In the genomic region with DNA sequence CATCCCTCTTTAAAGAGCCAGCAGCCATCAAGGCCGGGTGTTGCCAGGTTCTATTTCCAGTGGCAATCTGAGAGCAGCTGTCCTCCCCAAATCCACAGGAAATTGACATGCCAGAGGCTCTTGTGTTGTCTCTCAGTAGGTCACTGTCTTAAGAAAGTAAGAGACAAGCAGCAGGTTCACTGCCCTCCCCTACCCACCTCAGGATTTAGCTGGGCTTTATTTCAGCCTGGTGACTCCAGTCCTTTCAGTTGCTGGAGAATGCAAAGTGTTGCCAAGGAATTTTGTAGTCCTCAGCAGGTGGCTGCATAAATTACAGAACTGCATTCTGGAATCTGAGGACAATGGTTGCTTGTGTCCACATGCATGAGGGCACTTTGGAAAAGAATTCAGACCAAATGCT, we compare ENCODE assay signal across 11 mouse cellular contexts.
DNase-seq lines count a peak whose midpoint lies in the region; ATAC-seq and TF ChIP-seq lines count a peak whose summit lies in the region.
"Had no signal": no experiment of that assay in that cellular context is flagged by ENCODE, and none has a peak within 500 bp of the region (broad histone marks: within the 10 kb centered on the region; RNA-seq: fewer than 3 reads in every experiment).

No protein-coding gene starts in this region.

- no peak overlapping the region for H3K4me2 ChIP-seq in hindbrain, postnatal 0 days (ENCODE audit: low read depth, low read length)
- H3K4me2 ChIP-seq in neural tube, embryonic 11.5 days (ENCODE audit: low read depth) = no peak overlapping the region
- H3K4me2 ChIP-seq: embryonic facial prominence, embryonic 12.5 days; heart, embryonic 12.5 days had no signal

- no peaks in the 10 kb centered on the region for H3K9me3 ChIP-seq in embryonic facial prominence, embryonic 10.5 days
- H3K9me3 ChIP-seq in hindbrain, postnatal 0 days (ENCODE audit: low read length) = no peaks in the 10 kb centered on the region
- H3K9me3 ChIP-seq in neural tube, embryonic 11.5 days (ENCODE audit: control insufficient read depth, low read length) = no peaks in the 10 kb centered on the region
- H3K9me3 ChIP-seq: embryonic facial prominence, embryonic 12.5 days; heart, embryonic 12.5 days had no signal

- H3K9ac ChIP-seq in hindbrain, postnatal 0 days (replicated peaks; ENCODE audit: low read length) = no peak overlapping the region
- H3K9ac ChIP-seq in neural tube, embryonic 11.5 days (ENCODE audit: low read length) = no peak overlapping the region
- H3K9ac ChIP-seq: embryonic facial prominence, embryonic 12.5 days; heart, embryonic 12.5 days; liver, embryonic 14.5 days had no signal

- ATAC-seq in hindbrain, postnatal 0 days = peak; percentile 72
- peak; percentile 83 for ATAC-seq in neural tube, embryonic 11.5 days (ENCODE audit: insufficient read depth, low FRiP score, low TSS enrichment)

- WGBS in embryonic facial prominence, embryonic 10.5 days = 19% methylated on average over 1 of the region's 1 CpGs
- WGBS in hindbrain, postnatal 0 days = 23% methylated on average over 1 of the region's 1 CpGs
- WGBS in neural tube, embryonic 11.5 days = 25% methylated on average over 1 of the region's 1 CpGs

- no peak for TF ChIP-seq CTCF in gastrocnemius, adult 2 months (IDR thresholded peaks at IDR 0.05)
- no peak for TF ChIP-seq CTCF in hindbrain, postnatal 0 days (IDR thresholded peaks at IDR 0.05; ENCODE audit: low read depth)
- no peak for TF ChIP-seq CTCF in layer of hippocampus, adult 2 months (conservative IDR thresholded peaks at IDR 0.05)

- H3K4me3 ChIP-seq in gastrocnemius, adult 2 months = no peak overlapping the region
- no peak overlapping the region for H3K4me3 ChIP-seq in embryonic facial prominence, embryonic 10.5 days
- H3K4me3 ChIP-seq in hindbrain, postnatal 0 days (ENCODE audit: low read length) = no peak overlapping the region
- no peak overlapping the region for H3K4me3 ChIP-seq in neural tube, embryonic 11.5 days (ENCODE audit: low read depth, low read length)
- no peak overlapping the region for H3K4me3 ChIP-seq in layer of hippocampus, adult 2 months
- H3K4me3 ChIP-seq: embryonic facial prominence, embryonic 12.5 days; heart, embryonic 12.5 days had no signal

- peaks cover 5% of the 10 kb centered on the region; the same call in 1 of the 2 replicates for H3K4me1 ChIP-seq in embryonic facial prominence, embryonic 10.5 days
- H3K4me1 ChIP-seq in hindbrain, postnatal 0 days (ENCODE audit: insufficient read depth, low read length) = no peaks in the 10 kb centered on the region
- H3K4me1 ChIP-seq in neural tube, embryonic 11.5 days (ENCODE audit: control insufficient read depth, insufficient read depth, low read length) = peaks cover 4% of the 10 kb centered on the region; the same call in 1 of the 2 replicates
- H3K4me1 ChIP-seq: embryonic facial prominence, embryonic 12.5 days; heart, embryonic 12.5 days had no signal

- no peaks in the 10 kb centered on the region for H3K36me3 ChIP-seq in embryonic facial prominence, embryonic 10.5 days (replicated peaks)
- H3K36me3 ChIP-seq in hindbrain, postnatal 0 days (ENCODE audit: insufficient read depth, low read length) = no peaks in the 10 kb centered on the region
- no peaks in the 10 kb centered on the region for H3K36me3 ChIP-seq in neural tube, embryonic 11.5 days (ENCODE audit: control insufficient read depth, insufficient read depth, low read length)
- H3K36me3 ChIP-seq: embryonic facial prominence, embryonic 12.5 days; heart, embryonic 12.5 days had no signal

- no peak overlapping the region for H3K27ac ChIP-seq in gastrocnemius, adult 2 months
- H3K27ac ChIP-seq in embryonic facial prominence, embryonic 10.5 days (replicated peaks) = peak overlapping the region; percentile 51; the same call in 1 of the 2 replicates
- H3K27ac ChIP-seq in hindbrain, postnatal 0 days = no peak overlapping the region
- H3K27ac ChIP-seq in neural tube, embryonic 11.5 days (ENCODE audit: low read depth, low read length) = no peak overlapping the region
- no peak overlapping the region for H3K27ac ChIP-seq in layer of hippocampus, adult 2 months
- H3K27ac ChIP-seq: embryonic facial prominence, embryonic 12.5 days; liver, embryonic 14.5 days had no signal

- no peaks in the 10 kb centered on the region for H3K27me3 ChIP-seq in embryonic facial prominence, embryonic 10.5 days (replicated peaks; ENCODE audit: low read depth, poor library complexity, severe bottlenecking)
- H3K27me3 ChIP-seq in hindbrain, postnatal 0 days (ENCODE audit: insufficient read depth, low read length) = no peaks in the 10 kb centered on the region
- H3K27me3 ChIP-seq in neural tube, embryonic 11.5 days (ENCODE audit: control insufficient read depth, insufficient read depth, low read length) = no peaks in the 10 kb centered on the region
- H3K27me3 ChIP-seq: embryonic facial prominence, embryonic 12.5 days; heart, embryonic 12.5 days had no signal

- intact Hi-C loops in gastrocnemius, adult 2 months (cut with DNase I) = no loop called here

- DNase-seq in gastrocnemius, adult 2 months = peak; percentile 25
- DNase-seq in gastrocnemius, adult 18-20 months (ENCODE audit: low spot score) = no peak
- DNase-seq in embryonic facial prominence, embryonic 10.5 days (ENCODE audit: low spot score) = no peak
- peak; percentile 73 for DNase-seq in hindbrain, postnatal 0 days (ENCODE audit: low spot score)
- DNase-seq in neural tube, embryonic 11.5 days (ENCODE audit: low spot score) = peak; percentile 50
- DNase-seq in right cerebral cortex, adult 18-20 months = no peak
- DNase-seq in adipocyte (ENCODE audit: low spot score) = no peak
- DNase-seq in layer of hippocampus, adult 2 months (ENCODE audit: low spot score in 2 of 2) = no peak

Comparison
In these comparisons a context has a peak if more than half of its experiments do, and no peak if none do; other contexts are left out.
1. DNase-seq: peak in gastrocnemius, adult 2 months (single experiment), hindbrain, postnatal 0 days (single experiment) and neural tube, embryonic 11.5 days (single experiment); none in gastrocnemius, adult 18-20 months (single experiment), embryonic facial prominence, embryonic 10.5 days (single experiment), right cerebral cortex, adult 18-20 months (single experiment), adipocyte (single experiment) and layer of hippocampus, adult 2 months (0 of 2).